Mouse (Mus musculus): ENCODE data around the gene Ptpn18.

Gene Ptpn18

DNA sequence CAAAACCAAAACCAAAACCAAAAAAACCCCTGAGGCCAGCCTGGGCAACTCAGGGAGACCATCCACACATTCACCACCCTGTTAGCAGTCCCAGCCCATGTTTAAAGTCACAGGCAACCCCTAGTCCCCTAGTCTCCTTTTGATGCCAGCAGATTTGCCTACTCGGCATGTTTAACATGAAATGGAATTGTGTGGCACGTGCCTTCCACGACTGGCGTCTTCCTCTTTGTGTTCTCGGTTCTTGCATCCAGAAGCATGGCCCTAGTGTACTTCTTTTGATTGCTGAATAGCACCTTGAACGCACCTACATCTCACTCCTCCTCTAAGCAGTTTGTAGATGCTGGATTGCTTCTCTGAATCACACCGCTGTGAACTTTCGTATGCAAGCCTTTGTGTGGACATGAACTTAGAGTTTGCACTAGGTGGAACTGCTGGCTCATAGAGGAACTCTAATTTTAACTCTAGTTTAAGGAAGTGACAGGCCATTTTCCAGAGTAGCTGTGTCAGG, 4.8 kb downstream of the Ptpn18 start:
- DNase-seq (ENCODE audit: low spot score in 2 of 2), result no peak

DNA sequence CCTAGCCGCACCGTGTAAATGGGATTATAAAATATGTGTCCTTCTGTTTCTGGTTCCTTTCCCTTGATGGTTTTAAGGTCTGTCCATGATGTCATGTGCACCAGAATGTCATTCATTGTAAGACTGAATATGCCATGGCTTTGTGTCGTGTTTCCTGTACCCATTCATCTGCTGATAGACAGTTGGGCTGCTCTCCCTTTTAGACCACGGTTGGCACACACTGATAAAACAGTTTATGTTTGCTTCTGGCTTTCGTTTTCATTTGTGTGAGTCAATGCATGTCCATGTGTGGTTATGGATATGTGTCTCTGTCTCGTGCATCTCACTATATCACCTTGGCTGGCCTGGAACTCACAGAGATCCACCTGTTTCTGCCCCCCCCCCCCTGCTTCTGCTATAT, 5.9 kb downstream of the Ptpn18 start:
- no peak for DNase-seq (ENCODE audit: low spot score in 2 of 2)

DNA sequence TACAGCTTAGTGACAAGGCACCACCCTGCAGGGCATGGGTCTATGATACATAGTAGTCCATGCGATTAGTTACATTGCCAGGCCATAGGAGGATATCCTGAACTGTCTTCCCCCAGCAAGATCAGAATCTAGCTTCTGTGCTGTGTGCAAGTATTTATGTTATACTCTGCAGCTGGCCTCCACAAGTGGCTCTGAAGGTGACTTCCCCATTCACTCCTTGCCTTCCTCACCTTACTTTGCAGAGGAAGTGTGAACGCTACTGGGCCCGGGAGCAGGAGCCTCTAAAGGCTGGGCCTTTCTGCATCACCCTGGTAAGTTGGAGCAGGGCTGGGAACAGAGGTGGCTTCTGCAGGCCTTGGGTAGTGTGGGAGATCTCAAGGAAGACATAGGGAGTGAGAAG, 8.5 kb downstream of the Ptpn18 start:
- DNase-seq (ENCODE audit: low spot score in 2 of 2), result no peak

DNA sequence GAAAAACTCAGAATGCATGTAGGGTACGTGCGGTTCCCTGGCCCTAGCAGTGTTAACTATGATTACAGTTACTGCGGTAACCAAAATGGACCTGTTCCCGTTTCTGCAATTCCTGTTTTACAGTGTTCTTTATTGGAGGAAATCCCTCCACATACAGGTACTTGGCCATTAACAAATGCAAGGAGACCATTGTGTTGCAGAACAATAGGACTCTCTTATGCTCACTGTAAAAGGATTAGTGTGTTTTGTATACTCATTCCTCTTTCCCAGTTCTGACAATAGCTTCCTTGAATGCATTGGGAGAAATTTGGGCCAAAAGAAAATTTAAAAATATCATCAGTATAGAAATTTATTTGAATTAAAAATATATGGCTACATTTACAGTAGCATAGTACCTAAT, 8.9 kb downstream of the Ptpn18 start:
- DNase-seq (ENCODE audit: low spot score in 2 of 2), result no peak

DNA sequence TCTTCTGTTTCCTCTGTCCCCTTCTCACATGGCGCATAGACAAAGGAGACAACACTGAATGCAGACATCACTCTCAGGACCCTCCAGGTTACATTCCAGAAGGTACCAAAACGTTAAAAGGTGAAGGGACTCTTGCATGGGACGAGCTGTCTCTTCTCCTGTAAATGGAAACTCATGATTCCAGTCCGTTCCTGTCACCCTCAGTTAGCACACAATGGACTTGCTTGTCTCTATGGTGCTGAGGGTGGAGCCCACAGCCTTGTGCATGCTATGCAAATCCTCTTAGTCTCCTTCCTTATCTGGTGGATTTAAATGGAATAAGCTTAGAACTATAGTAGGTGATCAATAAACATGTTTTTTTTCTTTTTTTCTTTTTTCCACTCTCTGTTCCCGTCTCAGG, 10.2 kb downstream of the Ptpn18 start:
- DNase-seq (ENCODE audit: low spot score in 2 of 2), result no peak

DNA sequence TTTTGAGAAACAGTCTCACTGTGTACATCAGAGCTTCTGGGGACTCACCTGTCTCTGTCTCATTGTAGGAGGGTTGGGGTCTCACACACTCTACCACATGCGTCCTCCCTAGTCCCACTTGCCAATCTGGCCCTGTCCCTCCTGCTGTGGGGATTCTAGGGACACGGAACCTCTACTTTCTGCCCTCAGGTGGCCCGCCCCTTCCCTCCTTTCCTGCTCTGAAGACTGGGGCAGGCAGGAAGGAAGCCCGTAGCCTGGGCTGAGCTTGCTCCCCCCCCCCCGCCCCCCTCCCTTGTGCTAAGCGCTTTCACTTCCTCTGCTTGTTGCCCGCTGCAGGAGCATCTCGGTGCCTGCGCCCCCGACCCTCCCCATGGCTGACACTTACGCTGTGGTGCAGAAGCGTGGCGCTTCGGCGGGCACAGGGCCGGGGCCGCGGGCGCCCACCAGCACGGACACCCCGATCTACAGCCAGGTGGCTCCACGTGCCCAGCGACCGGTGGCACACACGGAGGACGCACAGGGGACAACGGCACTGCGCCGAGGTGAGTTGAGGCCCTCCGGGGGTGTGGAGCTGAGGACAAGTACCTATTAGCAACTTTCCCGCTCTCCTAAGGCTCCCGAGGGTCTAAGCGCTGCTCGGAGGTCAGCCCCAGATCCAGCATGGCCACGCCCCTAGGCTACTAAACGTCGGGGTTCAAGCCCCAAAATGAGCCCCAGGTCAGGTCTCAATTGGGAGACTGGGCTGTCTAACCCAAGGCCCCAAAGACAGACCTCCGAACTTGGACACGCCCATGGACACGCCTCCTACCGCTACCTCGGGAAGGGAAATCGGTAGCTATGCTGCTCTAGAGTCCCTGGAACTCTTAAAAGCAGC, 13.1 kb downstream of the Ptpn18 start:
- no peak for DNase-seq (ENCODE audit: low spot score in 2 of 2)

DNA sequence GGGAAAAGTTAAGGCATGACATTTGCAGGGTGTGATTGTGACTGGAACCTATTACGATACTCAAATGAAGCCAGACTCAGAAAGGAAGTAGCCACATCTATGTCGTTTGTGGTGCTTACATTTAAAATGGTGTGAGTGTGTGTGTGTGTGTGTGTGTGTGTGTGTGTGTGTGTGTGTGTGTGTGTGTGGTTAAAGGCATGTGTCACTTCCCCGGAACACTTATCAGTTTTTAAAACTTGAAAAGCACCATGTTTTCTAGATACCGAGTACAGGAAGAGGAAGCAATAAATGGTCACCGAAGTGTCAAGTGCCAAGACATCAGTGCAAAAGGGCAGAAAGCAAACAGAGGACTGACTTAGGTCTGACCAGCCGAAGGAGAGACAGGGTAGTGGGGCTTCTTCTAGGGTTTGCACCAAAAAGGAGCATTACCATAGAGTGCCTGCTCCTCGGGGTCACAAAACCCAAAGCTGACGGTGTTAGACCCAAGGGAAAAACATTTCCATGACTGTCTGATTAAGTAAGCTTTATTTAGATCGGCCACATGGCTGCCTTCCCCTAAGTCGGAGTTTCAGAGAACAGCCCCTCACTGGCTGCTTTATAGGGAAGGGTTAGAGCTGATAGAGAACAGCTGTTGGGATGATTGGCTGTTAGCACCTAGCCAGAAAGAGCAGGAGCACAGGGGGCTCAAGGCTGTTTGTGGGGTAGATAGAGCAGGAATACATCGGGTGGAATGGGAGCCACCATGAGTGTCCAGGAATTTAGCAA, 19.5 kb downstream of the Ptpn18 start:
- no peak for DNase-seq (ENCODE audit: low spot score in 2 of 2)

DNA sequence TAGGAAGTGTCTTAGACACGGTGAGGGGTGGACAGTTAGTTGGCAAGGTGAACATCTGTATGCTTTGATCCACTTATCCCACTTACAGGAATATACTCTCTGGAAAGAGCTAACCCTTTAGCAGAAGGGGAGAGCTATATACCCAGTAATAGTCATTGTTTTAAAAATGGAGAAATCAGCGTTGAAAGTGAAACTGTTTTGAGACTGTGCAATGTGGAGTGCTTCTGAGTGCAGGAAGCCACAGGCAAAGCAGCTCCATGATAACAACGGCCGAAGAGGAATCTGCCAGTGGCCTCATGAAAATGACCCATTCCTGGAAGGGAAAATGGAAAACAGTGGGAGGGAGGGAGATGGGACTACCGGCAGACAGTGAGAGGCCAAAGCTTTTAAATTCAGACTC, 21.2 kb downstream of the Ptpn18 start:
- DNase-seq (ENCODE audit: low spot score in 2 of 2), result no peak

DNA sequence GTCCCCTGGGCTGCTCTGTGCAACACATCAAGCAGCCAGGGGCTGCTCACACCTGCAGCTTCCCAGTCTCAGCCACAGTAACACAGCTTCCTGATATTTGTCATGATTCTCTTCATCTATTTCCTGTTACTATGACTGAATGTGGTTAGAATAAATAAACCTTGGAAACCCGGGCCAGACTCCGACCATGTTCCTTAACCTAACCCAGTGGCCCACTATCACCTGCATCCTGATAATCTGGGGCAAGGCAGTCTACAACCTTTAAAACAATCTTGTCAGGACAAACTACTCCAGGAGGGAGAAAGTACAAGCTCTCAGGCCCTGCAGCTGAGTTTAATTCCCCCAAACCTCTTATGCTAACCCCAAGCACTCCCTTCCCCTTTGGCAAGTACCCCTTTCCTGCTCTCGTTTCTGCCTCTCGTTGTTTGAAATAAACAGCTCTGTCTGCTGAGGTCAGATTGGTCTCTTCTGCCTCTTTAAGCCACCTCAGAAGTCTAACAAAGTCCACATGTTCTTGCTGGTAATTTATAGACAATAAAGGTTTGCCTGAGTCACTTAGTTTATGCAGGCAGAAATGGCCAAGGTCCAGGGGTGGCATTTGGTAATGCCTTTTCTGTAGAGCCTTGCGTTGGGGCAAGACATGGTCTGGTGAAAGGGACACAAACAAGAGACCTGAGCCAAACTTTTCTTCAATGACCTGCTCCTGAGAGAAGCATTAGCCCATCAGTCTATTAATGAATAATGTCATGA, 22.5 kb downstream of the Ptpn18 start:
- no peak for DNase-seq (ENCODE audit: low spot score in 2 of 2)

DNA sequence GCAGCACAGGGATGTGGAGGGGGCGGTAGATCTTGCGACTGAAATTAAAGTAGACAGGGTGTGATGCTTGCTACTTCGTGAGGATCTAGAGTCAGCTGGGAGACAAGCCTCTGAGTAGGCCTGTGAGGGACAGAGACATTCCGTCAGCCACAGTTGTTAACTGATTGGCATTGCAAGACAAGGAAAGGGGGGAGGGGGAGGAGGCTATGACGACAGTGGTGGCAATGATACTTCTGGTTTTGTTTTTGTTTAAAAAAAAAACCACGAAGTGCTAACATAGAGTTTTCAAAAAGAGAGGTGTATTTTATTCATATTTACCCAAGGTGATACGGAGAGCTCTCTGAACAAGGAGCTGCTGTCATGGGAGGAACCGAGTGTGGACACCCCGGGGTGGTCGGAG, 24.9 kb downstream of the Ptpn18 start:
- no peak for DNase-seq (ENCODE audit: low spot score in 2 of 2)

DNA sequence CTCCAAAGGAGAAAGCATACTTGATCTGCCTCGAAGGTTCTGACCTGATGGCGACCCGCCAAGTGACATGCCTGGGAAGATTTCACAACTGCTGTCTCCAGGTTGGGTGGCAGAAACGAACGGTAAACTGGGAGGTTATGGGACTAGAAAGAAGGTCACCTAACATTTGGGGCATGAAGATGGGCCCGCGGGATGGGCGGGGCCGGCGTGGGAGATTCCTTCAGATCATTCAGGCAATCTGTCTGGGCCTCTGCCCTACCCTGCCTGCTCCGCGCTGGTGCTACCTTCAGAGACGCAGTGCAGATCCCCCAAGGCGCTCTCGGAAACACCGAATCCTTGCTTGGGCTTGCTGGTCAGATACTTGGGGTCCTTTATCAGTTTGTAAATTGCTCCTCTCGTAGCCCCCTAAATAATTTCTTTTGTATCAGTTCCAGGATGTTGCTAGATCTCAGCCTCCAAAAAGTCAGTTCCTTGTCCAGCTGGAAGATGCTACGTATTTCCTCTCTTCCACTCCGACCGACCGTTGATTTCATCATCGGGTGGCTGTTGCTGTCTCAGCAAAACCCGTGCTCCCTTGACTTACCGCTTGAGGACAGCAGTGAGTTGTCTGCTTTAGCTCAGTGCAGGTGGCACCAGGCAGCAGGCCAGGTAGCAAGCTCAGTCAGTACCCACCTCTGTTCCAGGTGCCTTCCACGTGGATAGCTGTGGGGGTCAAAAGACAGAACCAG, 26.1 kb downstream of the Ptpn18 start:
- peak in 1 of 2 experiments; percentile 65 for DNase-seq (ENCODE audit: low spot score in 2 of 2)

DNA sequence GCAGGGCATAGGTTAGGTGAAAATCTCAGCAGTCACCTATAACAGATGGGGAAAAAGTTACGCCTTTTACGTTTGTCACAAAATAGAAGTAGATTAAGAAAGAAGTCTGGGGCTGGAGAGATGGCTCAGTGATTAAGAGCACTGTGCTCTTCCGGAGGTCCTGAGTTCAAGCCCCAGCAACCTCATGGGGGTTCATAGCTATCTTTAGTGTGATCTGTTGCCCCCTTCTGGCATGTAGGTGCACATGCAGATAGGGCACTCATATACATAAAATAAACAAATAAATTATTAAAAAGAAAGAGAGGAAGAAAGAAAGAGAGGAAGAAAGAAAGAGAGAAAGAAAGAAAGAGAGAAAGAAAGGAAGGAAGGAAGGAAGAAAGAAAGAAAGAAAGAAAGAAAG, 27.8 kb downstream of the Ptpn18 start:
- DNase-seq (ENCODE audit: low spot score in 2 of 2), result no peak

DNA sequence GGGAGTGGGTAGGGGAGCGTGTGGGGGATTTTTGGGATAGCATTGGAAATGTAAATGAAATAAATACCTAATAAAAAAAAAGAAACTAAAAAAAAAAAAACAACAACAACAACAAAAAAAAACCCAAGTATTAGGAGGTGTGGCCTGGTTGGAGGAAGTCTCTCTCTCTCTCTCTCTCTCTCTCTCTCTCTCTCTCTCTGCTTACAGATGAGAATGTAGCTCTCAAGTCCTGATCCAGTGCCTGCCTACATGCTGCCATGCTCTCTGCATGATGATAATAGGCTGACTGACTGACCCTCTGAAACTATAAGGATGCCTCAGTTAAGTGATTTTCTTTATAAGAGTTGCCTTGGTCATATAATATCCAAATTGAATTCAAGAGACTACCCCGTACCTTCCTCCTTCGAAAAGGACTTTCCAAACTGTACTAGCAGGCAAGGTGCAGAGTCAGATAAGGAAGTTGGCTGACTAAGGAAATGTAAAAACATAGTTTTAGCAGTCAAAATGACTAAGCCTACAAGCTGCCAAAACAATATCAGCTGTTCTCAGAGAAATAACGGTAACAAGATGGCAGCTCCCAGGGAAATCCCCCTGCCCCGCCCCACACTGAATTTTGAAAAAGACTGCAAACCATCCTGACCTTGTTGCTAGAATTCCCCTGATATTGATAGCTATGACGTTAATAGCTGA, 30.4 kb downstream of the Ptpn18 start:
- no peak for DNase-seq (ENCODE audit: low spot score in 2 of 2)

DNA sequence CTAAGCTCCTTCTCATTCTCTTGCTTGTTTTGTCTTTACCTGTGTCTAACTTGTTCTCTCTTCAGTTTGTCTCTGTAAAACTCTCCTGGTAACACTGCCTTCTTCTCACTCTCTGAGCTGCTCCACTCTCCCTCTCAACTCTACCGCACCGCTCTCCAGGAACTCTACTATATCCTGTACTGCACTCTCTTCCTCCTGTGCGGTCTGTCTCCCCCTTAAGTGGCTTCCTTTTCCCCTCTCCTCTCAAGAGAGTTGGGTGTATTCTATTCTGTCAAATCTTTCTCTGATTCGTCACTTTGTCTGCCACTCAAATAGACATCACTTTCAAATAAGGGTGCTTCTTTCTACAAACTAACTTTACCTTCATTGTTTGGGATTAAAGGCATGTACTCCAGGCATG, 31.9 kb downstream of the Ptpn18 start:
- DNase-seq (ENCODE audit: low spot score in 2 of 2), result no peak

DNA sequence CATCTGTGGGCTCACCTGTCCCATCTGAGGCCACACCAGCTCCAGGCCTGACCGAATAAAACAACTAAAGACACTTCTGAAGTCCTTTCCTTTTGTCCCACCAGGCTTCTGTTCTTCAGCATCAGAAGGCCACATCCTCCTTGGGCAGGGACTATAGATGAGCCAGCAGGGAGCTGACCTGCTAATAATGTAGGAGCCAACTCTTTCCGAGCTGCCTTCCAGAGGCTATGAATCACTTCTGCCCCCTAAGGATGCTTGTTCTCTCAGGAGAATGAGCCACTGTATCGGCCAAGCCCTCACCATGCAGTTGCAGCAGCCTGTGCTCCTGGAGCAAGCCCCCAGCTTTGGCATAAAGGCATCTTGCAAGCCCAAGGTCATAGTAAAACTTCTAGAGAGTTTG, 43.4 kb downstream of the Ptpn18 start:
- DNase-seq (ENCODE audit: low spot score in 2 of 2), result no peak

DNA sequence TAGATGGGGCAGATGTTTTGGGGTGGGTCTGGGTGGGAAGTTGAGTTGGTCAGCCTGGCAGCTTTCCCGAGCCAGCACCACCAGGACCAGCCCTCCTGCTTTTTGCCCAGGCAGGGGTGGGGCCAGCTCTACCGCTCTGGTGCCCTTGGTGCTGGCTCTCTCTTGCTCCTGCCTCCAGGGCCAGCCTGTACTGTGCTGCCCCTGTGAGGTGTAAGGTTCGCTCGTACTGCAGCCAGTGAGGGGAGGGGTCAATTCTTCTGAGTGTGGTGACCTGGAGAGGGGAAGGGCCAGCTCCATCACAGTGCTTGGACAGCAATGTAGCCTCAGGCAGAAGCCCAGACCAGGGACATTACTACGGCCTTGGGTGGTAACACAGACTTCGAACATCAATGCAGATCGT, 45.7 kb downstream of the Ptpn18 start:
- no peak for DNase-seq (ENCODE audit: low spot score in 2 of 2)

DNA sequence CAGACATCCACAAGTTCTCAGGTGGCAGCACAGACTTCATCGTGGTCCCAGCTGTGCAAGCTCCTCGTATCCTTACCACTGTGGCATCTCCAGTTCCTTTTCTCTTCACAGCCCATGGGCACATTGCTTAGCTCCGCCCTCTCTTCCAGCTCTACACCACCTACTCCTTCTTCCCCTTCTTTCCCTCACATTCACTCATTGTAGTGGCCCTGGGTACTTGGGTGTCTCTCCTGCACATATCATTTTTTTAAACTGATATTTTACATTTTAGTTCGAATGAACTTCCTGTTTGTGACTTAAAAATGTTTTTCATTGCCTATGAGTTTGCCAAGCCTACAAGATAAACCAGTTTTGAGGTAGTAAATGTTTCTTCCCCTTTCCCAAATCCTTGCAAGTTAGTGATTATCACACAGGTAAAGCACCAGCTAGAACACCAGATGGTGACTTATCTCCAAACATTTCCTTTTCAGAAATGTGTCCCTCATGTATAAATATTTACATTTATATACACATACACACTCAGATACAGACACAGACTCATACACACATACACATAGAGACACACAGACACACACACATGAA, 46.5 kb downstream of the Ptpn18 start:
- no peak for DNase-seq (ENCODE audit: low spot score in 2 of 2)

DNA sequence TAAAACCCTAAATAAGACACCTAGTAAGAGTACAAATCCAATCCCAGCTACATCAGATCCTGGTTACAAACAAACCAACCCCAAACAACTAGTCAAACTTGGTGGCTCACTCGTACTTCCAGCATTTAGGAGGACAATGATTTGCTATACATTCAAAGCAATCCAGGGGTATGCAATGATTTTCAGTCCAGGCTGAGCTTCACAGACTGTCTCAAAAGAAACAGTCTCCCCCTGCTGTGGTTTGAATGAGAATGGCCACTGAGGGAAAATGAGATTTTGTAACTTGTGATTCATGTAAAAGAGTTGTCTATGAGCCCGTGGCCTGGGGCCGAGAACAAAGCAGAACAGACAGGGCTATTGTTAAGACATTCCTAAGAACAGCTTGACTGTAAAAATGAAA, 48.4 kb downstream of the Ptpn18 start:
- DNase-seq (ENCODE audit: low spot score in 2 of 2), result no peak

DNA sequence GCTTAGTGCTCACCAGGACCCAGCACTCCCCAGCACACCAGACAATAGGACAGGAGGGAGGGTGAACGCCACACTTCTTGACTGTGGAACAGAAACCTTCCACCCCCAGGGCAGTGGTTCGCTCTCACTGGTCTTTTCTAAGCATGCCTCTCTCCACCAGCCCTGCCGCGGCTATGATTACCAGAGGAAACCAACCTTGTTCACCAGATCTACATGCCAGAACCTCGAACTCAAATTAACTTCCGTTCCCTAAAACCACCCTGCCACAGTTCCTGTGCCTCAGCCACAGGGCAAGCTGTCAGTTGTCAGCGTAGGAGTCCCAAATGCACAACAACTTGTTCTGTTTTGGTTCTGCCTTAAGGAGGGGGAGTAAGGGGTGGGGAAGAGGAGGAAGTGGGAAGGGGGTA, 51.0 kb downstream of the Ptpn18 start:
- no peak for DNase-seq (ENCODE audit: low spot score in 2 of 2)

DNA sequence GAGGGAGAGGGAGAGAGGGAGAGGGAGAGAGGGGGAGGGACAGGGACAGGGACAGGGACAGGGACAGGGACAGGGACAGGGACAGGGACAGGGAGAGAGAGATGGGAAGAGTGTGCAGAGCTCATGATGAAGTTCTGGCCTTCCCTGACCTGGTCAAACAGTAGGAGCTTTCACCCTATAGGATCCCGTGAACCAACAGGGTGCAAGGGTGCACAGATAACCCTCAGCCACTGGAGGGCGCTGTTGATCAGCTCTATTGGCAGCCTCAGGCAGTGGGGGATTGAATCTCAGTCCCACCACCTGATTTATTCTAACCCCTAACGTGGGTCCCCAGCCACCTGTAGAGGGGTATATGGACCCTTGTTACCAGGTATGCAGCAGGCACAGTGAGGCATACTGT, 51.5 kb downstream of the Ptpn18 start:
- DNase-seq (ENCODE audit: low spot score in 2 of 2), result peak in 1 of 2 experiments; percentile 37

DNA sequence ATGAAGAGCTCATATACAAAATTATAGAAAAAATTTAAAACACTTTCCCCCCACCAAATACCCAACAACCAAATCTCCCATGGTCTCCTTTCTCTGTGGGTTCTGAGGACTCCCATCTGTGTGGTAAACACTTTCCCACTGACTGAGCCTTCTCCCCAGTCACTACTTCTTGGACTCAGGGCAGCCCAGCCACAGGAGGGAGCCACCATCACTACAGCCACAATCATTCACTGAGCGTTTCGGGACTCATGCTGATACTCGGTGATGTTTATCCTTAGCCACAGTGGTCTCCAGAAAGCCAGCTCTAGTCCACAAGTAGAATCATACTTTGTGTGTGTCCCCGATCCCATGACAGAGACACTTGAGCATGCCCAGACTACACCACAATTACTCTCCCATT, 53.5 kb downstream of the Ptpn18 start:
- DNase-seq (ENCODE audit: low spot score in 2 of 2), result no peak

Measured in left cerebral cortex, adult 9 months (tissue).